Mouse (Mus musculus) midbrain, embryonic 16.5 days (tissue): ENCODE data around the gene Srp54a. TPM values are rescaled to one million over a fixed set of nuclear protein-coding genes. Genes with fewer than 3 reads are reported as not detected.
"Not testable (repeated sequence)": the region's sequence is repeated elsewhere in the genome, so short reads cannot be mapped to it uniquely, and the experiment has no call there.

ENCODE experiments used
- ATAC-seq: fragments of 200-750 bp; cut with Nextera tagmentation; 2 replicates; pipeline ENCODE4 v1.8.0; 2017; ENCODE audit warnings: moderate TSS enrichment
- H3K27ac ChIP-seq: fragments of 300-500 bp; sonication (generic); 2 replicates; pipeline ENCODE4 v1.5.1; 2014; ENCODE audit warnings: mild to moderate bottlenecking, low read length, mixed read lengths
- H3K27me3 ChIP-seq: fragments of 300-500 bp; sonication (generic); 2 replicates; pipeline ENCODE4 v1.6.1; 2014; ENCODE audit warnings: low read depth, low read length, mixed read lengths; ENCODE audit not compliant: control insufficient read depth, insufficient read depth
- H3K36me3 ChIP-seq: fragments of 300-500 bp; sonication (generic); 2 replicates; pipeline ENCODE4 v1.6.1; 2014; ENCODE audit warnings: mild to moderate bottlenecking, low read length, moderate library complexity, mixed read lengths; ENCODE audit not compliant: control insufficient read depth, insufficient read depth
- H3K4me1 ChIP-seq: fragments of 300-500 bp; sonication (generic); 2 replicates; pipeline ENCODE4 v1.6.1; 2014; ENCODE audit warnings: mild to moderate bottlenecking, low read length, mixed read lengths; ENCODE audit not compliant: control insufficient read depth, insufficient read depth
- H3K4me2 ChIP-seq: fragments of 300-500 bp; sonication (generic); 2 replicates; pipeline ENCODE4 v1.6.1; 2014; ENCODE audit warnings: mild to moderate bottlenecking, low read length, mixed read lengths
- H3K4me3 ChIP-seq: fragments of 300-500 bp; sonication (generic); 2 replicates; pipeline ENCODE4 v1.5.1; 2014; ENCODE audit warnings: low read depth, mild to moderate bottlenecking, low read length, moderate library complexity, mixed read lengths
- H3K9ac ChIP-seq: fragments of 300-500 bp; sonication (generic); 2 replicates; pipeline ENCODE4 v1.6.1; 2014; ENCODE audit warnings: low read depth, low read length, mixed read lengths
- H3K9me3 ChIP-seq: fragments of 300-500 bp; sonication (generic); replicated peaks from 2 replicates; pipeline ENCODE4 v1.6.1; 2014; ENCODE audit warnings: mild to moderate bottlenecking, low read length, mixed read lengths; ENCODE audit not compliant: control insufficient read depth, poor library complexity, severe bottlenecking
- WGBS: fragments of 180-500 bp; shearing (Covaris S2); extraction: QIAGEN DNeasy Blood & Tissue Kit; methylation state at CpG from one replicate; pipeline ENCODE4 v1.1.7; 2014; 5-methylcytosine and 5-hydroxymethylcytosine counted together
- polyA plus RNA-seq: library from polyadenylated mRNA; unstranded; fragments of >200 nt; fragmentation: Nextera tagmentation; extraction: Ambion mirVana; gene quantifications from 2 replicates; pipeline ENCODE4 v1.2.1, GENCODE M21; 2015

Gene Srp54a
- polyA plus RNA-seq: 203 and 209 TPM in 2 replicates

GRCm38 (mm10) chr12:55079726-55080600, at the start of gene Srp54a, which contains the start of gene 2700097O09Rik:
Srp54a (plus strand) TSS chr12:55080262.
2700097O09Rik (minus strand) TSS chr12:55080110.
- ATAC-seq: peak; percentile 99
- not testable (repeated sequence) for H3K36me3 ChIP-seq, H3K4me1 ChIP-seq, H3K9me3 ChIP-seq, H3K27me3 ChIP-seq
- H3K4me3 ChIP-seq: peak within 1 kb of the TSS; percentile 62
- H3K9ac ChIP-seq: peak within 1 kb of the TSS; percentile 75
- H3K27ac ChIP-seq: peak within 1 kb of the TSS; percentile 83
- WGBS: under 1% methylated on average over 55 of the region's 60 CpGs
- H3K4me2 ChIP-seq: peak within 1 kb of the TSS; percentile 59

- Histone ChIP-seq H3K9ac (no peak overlapping the region), H3K9me3 (no peaks in the 10 kb centered on the region), H3K27ac (no peak overlapping the region), H3K4me1 (no peaks in the 10 kb centered on the region), H3K36me3 (no peaks in the 10 kb centered on the region), H3K4me2 (no peak overlapping the region), H3K4me3 (no peak overlapping the region), H3K27me3 (no peaks in the 10 kb centered on the region)
- ATAC-seq: no peak
- WGBS: 86% methylated on average over 15 of the region's 15 CpGs
Measured at GRCm38 (mm10) chr12:55041011-55041410, 39.1 kb upstream of the Srp54a start.

DNA sequence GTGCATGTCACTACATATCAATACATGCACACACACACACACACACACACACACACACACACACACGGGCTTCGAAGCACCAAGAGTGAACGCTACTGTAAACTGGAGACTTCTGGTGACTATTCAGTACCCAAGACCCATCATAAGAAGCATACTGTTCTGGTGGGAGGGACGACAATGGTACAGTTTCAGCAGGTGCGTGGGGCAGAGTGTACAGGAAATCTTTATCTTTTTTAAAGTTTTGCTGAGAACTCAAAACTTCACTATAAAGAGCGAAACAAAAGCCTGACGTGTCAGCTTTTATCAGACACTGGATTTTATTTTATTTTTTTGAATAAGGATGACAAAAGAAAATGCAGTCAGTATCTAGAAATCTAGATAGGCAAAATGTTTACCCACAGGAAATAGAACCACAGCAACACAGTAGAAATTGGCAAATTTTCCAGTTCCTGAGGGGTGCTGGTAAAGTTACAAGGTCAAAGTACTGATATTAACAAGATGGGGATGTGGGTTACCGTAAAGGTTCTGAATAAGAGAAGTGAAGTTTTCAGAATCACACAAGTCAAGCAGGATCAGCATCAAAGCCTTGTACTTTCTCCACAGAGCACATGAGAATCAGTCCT, 30.2 kb upstream of the Srp54a start:
- no peaks in the 10 kb centered on the region for H3K4me1 ChIP-seq
- H3K9me3 ChIP-seq: no peaks in the 10 kb centered on the region
- no peak overlapping the region for H3K4me3 ChIP-seq
- no peaks in the 10 kb centered on the region for H3K36me3 ChIP-seq
- no peak overlapping the region for H3K27ac ChIP-seq
- H3K9ac ChIP-seq: no peak overlapping the region
- no peak for ATAC-seq
- H3K4me2 ChIP-seq: no peak overlapping the region
- 96% methylated on average over 8 of the region's 8 CpGs for WGBS
- H3K27me3 ChIP-seq: no peaks in the 10 kb centered on the region

DNA sequence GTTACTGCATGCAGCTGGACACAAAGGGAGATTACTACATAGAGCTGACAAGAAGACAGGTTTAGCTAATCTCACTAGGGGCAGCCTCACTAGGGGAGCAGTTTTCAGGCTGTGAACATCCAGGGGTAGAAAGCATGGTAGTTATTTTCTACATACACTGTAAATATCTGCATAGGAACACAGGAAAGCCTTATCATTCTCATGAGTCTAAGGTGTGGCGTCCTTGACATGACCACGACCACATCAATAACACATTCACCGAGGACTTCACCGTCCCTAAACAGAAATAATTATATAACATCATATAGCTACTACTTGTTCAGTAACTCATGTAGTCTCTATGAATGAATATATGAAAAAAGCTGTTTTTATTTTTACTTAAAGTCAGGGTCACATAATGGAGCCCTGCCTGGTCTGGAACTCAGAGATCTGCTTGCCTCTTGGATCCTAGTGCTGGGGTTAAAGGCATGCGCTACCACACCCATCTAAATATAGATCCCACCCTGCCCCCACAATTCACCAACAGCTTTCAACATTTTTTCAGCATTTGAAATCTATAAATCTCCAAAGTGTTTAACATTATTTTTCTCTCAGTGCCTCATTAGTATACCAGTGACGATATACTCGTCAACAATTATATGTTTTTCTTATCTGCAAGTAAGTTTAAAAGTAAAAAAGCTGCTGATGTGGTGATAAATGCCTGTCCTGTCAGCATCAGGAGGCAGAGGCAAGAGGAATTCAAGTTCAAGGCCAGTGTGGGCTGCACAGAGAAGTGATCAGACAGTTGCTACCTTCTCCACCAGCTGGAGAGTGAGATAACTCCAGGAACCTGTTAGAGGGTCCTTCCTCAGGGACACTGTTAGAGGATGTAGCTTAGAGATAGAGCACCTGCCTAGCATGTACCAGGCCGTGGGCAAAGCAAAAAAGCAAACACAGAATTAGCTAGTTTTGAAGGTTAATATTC, 28.6 kb upstream of the Srp54a start:
- Histone ChIP-seq H3K4me2 (no peak overlapping the region), H3K27ac (no peak overlapping the region), H3K4me1 (no peaks in the 10 kb centered on the region), H3K36me3 (no peaks in the 10 kb centered on the region), H3K9ac (no peak overlapping the region), H3K27me3 (no peaks in the 10 kb centered on the region), H3K4me3 (no peak overlapping the region), H3K9me3 (no peaks in the 10 kb centered on the region)
- WGBS: 95% methylated on average over 8 of the region's 8 CpGs
- no peak for ATAC-seq

DNA sequence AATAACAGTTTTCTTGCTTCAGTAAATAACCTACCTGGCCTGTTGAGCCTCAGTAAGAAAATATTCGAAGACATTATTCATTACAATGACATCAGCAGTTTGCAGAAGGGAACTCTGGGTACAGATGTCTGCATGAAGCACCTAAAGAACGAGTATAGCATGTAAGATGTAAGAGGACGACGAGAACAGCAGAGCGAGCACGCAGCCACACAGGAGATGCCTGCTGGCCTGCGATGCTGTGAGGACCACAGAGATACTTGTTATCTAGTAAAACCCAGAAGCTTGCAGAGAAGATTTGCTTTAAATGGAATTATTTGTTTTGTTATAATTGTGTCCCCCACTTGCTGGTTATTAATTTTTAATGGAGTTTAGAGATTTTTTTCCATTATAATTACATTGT, 26.8 kb upstream of the Srp54a start:
- no peak overlapping the region for H3K4me2 ChIP-seq
- 87% methylated on average over 7 of the region's 7 CpGs for WGBS
- ATAC-seq: no peak
- H3K4me3 ChIP-seq: no peak overlapping the region
- H3K36me3 ChIP-seq: no peaks in the 10 kb centered on the region
- no peak overlapping the region for H3K9ac ChIP-seq
- no peaks in the 10 kb centered on the region for H3K4me1 ChIP-seq
- H3K27ac ChIP-seq: no peak overlapping the region
- H3K27me3 ChIP-seq: no peaks in the 10 kb centered on the region
- no peaks in the 10 kb centered on the region for H3K9me3 ChIP-seq

- Histone ChIP-seq H3K4me1 (no peaks in the 10 kb centered on the region), H3K36me3 (no peaks in the 10 kb centered on the region), H3K27ac (no peak overlapping the region), H3K27me3 (no peaks in the 10 kb centered on the region), H3K9ac (no peak overlapping the region), H3K4me2 (no peak overlapping the region), H3K4me3 (no peak overlapping the region), H3K9me3 (no peaks in the 10 kb centered on the region)
- no peak for ATAC-seq
- 88% methylated on average over 2 of the region's 2 CpGs for WGBS
Measured at GRCm38 (mm10) chr12:55054551-55055241, 25.4 kb upstream of the Srp54a start.

GRCm38 (mm10) chr12:55056703-55057102, 23.4 kb upstream of the Srp54a start:
- Histone ChIP-seq H3K4me1 (no peaks in the 10 kb centered on the region), H3K9ac (no peak overlapping the region), H3K9me3 (no peaks in the 10 kb centered on the region), H3K27me3 (no peaks in the 10 kb centered on the region), H3K27ac (no peak overlapping the region), H3K4me3 (no peak overlapping the region), H3K36me3 (no peaks in the 10 kb centered on the region), H3K4me2 (no peak overlapping the region)
- ATAC-seq: no peak
- 88% methylated on average over 2 of the region's 2 CpGs for WGBS

GRCm38 (mm10) chr12:55058865-55059615, 21.0 kb upstream of the Srp54a start:
- H3K4me2 ChIP-seq: no peak overlapping the region
- no peak overlapping the region for H3K4me3 ChIP-seq
- no peaks in the 10 kb centered on the region for H3K36me3 ChIP-seq
- no peak overlapping the region for H3K27ac ChIP-seq
- H3K27me3 ChIP-seq: no peaks in the 10 kb centered on the region
- WGBS: 83% methylated on average over 6 of the region's 6 CpGs
- no peak for ATAC-seq
- no peak overlapping the region for H3K9ac ChIP-seq
- no peaks in the 10 kb centered on the region for H3K4me1 ChIP-seq
- no peaks in the 10 kb centered on the region for H3K9me3 ChIP-seq
